Mouse (Mus musculus) thymus, adult 2 months (tissue): ENCODE data around the gene Nabp1. TPM values are rescaled to one million over a fixed set of nuclear protein-coding genes. Genes with fewer than 3 reads are reported as not detected.

Experiments used
- DNase-seq: peaks from one replicate; pipeline ENCODE4 v3.0.0; 2021
- H3K27ac ChIP-seq: fragments of 200-500 bp; 2 replicates; pipeline ENCODE4 v1.5.1; 2012; ENCODE audit warnings: low read length, control low read depth; ENCODE audit not compliant: control insufficient read depth, insufficient read depth
- H3K27me3 ChIP-seq: fragments of 200-500 bp; 2 replicates; pipeline ENCODE4 v1.6.1; 2012; ENCODE audit warnings: mild to moderate bottlenecking, low read length, moderate library complexity, mixed read lengths; ENCODE audit not compliant: control insufficient read depth, insufficient read depth
- H3K36me3 ChIP-seq: fragments of 200-500 bp; 2 replicates; pipeline ENCODE4 v1.6.1; 2012; ENCODE audit warnings: mild to moderate bottlenecking, low read length, moderate library complexity; ENCODE audit not compliant: control insufficient read depth, insufficient read depth
- H3K4me1 ChIP-seq: fragments of 200-500 bp; replicated peaks from 2 replicates; pipeline ENCODE4 v1.6.1; 2012; ENCODE audit warnings: low read length; ENCODE audit not compliant: control insufficient read depth, insufficient read depth
- H3K4me3 ChIP-seq: fragments of 200-500 bp; 2 replicates; pipeline ENCODE4 v1.5.1; 2012; ENCODE audit warnings: mild to moderate bottlenecking, low read length, control low read depth, moderate library complexity; ENCODE audit not compliant: control insufficient read depth, insufficient read depth
- CTCF ChIP-seq: fragments of 200-500 bp; IDR thresholded peaks from 2 replicates; pipeline ENCODE4 v1.5.1; 2012; ENCODE audit warnings: mild to moderate bottlenecking, control low read depth, low read length, moderate library complexity, borderline replicate concordance; ENCODE audit not compliant: control insufficient read depth, poor library complexity, insufficient read depth; ENCODE audit errors: extremely low read depth
- POLR2A ChIP-seq: fragments of 200-500 bp; IDR thresholded peaks from 2 replicates; pipeline ENCODE4 v1.6.1; 2012; ENCODE audit warnings: mild to moderate bottlenecking, low read length, control low read depth, moderate library complexity; ENCODE audit not compliant: control insufficient read depth, poor library complexity, insufficient read depth; ENCODE audit errors: extremely low read depth
- WGBS: fragments of 180-500 bp; shearing (Covaris S2); methylation state at CpG from one replicate; pipeline ENCODE4 v1.1.7; 2018; 5-methylcytosine and 5-hydroxymethylcytosine counted together
- polyA plus RNA-seq: library from polyadenylated mRNA; depleted of rRNA; stranded (reverse); fragments of >200 nt; gene quantifications from 2 replicates; pipeline ENCODE4 v1.2.3, GENCODE M21; 2012; rRNA removed

The Nabp1 gene
- polyA plus RNA-seq, 1 experiment: 96.7 TPM

GRCm38 (mm10) chr1:51418753-51419152 is 59.5 kb downstream of the Nabp1 start:
- Histone ChIP-seq H3K4me1 (no peaks in the 10 kb centered on the region), H3K27ac (no peak overlapping the region), H3K4me3 (no peak overlapping the region), H3K27me3 (no peaks in the 10 kb centered on the region), H3K36me3 (no peaks in the 10 kb centered on the region)
- DNase-seq: no peak
- 85% methylated on average over 5 of the region's 5 CpGs for WGBS
- no peak for TF ChIP-seq POLR2A
- no peak for TF ChIP-seq CTCF

Other genes with a start within 250 kb of the Nabp1 start
- 4.8 and 9.4 TPM in 2 replicates for gene Cavin2, start 189.3 kb downstream of the Nabp1 start, polyA plus RNA-seq